Comparison of ENCODE assay signal across 12 mouse cellular contexts in the genomic region with DNA sequence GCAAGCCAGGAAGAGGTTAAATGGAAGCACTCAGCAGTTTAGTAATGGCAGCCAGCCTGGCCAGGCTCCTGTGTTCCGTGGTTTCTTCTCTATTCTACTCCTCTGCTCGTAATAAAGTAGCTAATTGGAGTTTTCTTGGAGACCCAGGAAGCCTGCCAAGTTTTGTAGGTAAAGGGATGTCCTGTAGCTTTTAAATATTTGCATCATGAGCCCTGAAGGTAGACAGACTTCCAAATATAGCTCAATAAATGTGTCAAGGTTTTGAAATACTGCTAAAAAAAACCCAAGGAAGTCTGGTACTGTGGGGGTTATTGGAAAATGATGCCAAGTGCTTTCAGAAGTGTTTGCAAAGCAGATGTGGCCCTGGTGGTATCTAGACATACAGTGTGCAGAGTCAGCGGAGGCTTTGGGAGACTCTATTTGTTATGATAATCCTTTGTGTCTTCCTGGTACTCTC. TPM values are rescaled to one million over a fixed set of nuclear protein-coding genes. Genes with fewer than 3 reads are reported as not detected.
A peak's percentile ranks its signal among the peaks of the same experiment; 100 is the strongest.
DNase-seq lines count a peak whose midpoint lies in the region; ATAC-seq and TF ChIP-seq lines count a peak whose summit lies in the region.
"Had no signal": no experiment of that assay in that cellular context is flagged by ENCODE, and none has a peak within 500 bp of the region (broad histone marks: within the 10 kb centered on the region; RNA-seq: fewer than 3 reads in every experiment).

No protein-coding gene starts in this region.

- no peaks in the 10 kb centered on the region for H3K36me3 ChIP-seq in lung, embryonic 16.5 days (ENCODE audit: control insufficient read depth, insufficient read depth, low read length)
- H3K36me3 ChIP-seq in stomach, embryonic 15.5 days: no peaks in the 10 kb centered on the region

- peaks cover 21% of the 10 kb centered on the region for H3K4me1 ChIP-seq in lung, embryonic 16.5 days (replicated peaks; ENCODE audit: control insufficient read depth, insufficient read depth, low read length)
- peaks cover 10% of the 10 kb centered on the region; the same call in 1 of the 2 replicates for H3K4me1 ChIP-seq in stomach, embryonic 15.5 days

- no peaks in the 10 kb centered on the region for H3K9me3 ChIP-seq in lung, embryonic 16.5 days (ENCODE audit: control insufficient read depth, low read length)
- H3K9me3 ChIP-seq in stomach, embryonic 15.5 days: no peaks in the 10 kb centered on the region

- peak overlapping the region; percentile 51 for H3K4me3 ChIP-seq in gastrocnemius, adult 2 months
- H3K4me3 ChIP-seq in lung, embryonic 16.5 days (ENCODE audit: low read length): no peak overlapping the region
- H3K4me3 ChIP-seq in stomach, embryonic 15.5 days (replicated peaks): no peak overlapping the region

- WGBS in lung, embryonic 16.5 days: 7% methylated on average over 3 of the region's 3 CpGs
- WGBS in stomach, embryonic 15.5 days: 21% methylated on average over 3 of the region's 3 CpGs

- H3K27ac ChIP-seq in gastrocnemius, adult 2 months: peak overlapping the region; percentile 73
- peak overlapping the region; percentile 62 for H3K27ac ChIP-seq in lung, embryonic 16.5 days (ENCODE audit: low read length)
- 0 out of 2 replicates have a peak overlapping the region, but pooled peaks have one; percentile 45 for H3K27ac ChIP-seq in stomach, embryonic 15.5 days

- no peak for DNase-seq in gastrocnemius, adult 2 months
- no peak for DNase-seq in gastrocnemius, postnatal 10 days
- DNase-seq in lung, postnatal 14 days: no peak
- peak; percentile 69 for DNase-seq in forelimb bud, embryonic 11.5 days (ENCODE audit: low read depth, low spot score)
- DNase-seq in left cerebral cortex, adult 11 months (ENCODE audit: low spot score): no peak
- DNase-seq in left cerebral cortex, postnatal 10 days (ENCODE audit: extremely low spot score in 1 of 2, low spot score in 2 of 2): no peak
- DNase-seq: adrenal gland, adult 8-10 months; lung, postnatal 36 days; retina, postnatal 1 day; thymus, adult 18-20 months had no signal

- ATAC-seq in lung, embryonic 16.5 days (ENCODE audit: low read depth): peak; percentile 59
- ATAC-seq in stomach, embryonic 15.5 days (ENCODE audit: insufficient read depth, low FRiP score, low read depth): no peak; the same call in 1 of the 2 replicates

- no peak overlapping the region for H3K9ac ChIP-seq in lung, embryonic 16.5 days (ENCODE audit: low read length)
- no peak overlapping the region for H3K9ac ChIP-seq in stomach, embryonic 15.5 days

- TF ChIP-seq CTCF in gastrocnemius, adult 2 months (IDR thresholded peaks at IDR 0.05): no peak

- no peaks in the 10 kb centered on the region for H3K27me3 ChIP-seq in lung, embryonic 16.5 days (ENCODE audit: control insufficient read depth, insufficient read depth, low read depth, low read length)
- no peaks in the 10 kb centered on the region for H3K27me3 ChIP-seq in stomach, embryonic 15.5 days (replicated peaks)

- peak overlapping the region; percentile 23; the same call in 1 of the 2 replicates for H3K4me2 ChIP-seq in lung, embryonic 16.5 days (ENCODE audit: low read depth, low read length)
- no peak overlapping the region for H3K4me2 ChIP-seq in stomach, embryonic 15.5 days

- intact Hi-C loops in gastrocnemius, adult 2 months (cut with DNase I): no loop called here
- intact Hi-C loops in left cerebral cortex, postnatal 10 days (cut with DNase I): no loop called here

RNA-seq across cellular contexts. Expression of a gene that starts 12.3 kb away (rescaled TPM):
- 10 to 100 TPM; 25.3 to 31.4 TPM for total RNA-seq in gastrocnemius, adult 2 months (2021)
- 100 to 1,000 TPM in 1 of 2 experiments, 10 to 100 TPM in 1; 96.1 to 121 TPM for total RNA-seq in gastrocnemius, postnatal 10 days (2021)
- 84.4 and 95.3 TPM in 2 replicates for polyA plus RNA-seq in lung, embryonic 16.5 days (2015; fragmentation: Nextera tagmentation; extraction: Ambion mirVana)
- 50.2 and 56.1 TPM in 2 replicates for polyA plus RNA-seq in stomach, embryonic 15.5 days (2015; fragmentation: Nextera tagmentation; extraction: Ambion mirVana)
- total RNA-seq in left cerebral cortex, postnatal 10 days (2021): 100 to 1,000 TPM; 188 to 212 TPM
